Mouse (Mus musculus) midbrain, postnatal 0 days (tissue): Measurements from ENCODE around the gene Edar. TPM values are rescaled to one million over a fixed set of nuclear protein-coding genes. Genes with fewer than 3 reads are reported as not detected.
A peak's percentile ranks its signal among the peaks of the same experiment; 100 is the strongest.

ENCODE experiments used
- ATAC-seq: fragments of 200-750 bp; cut with Nextera tagmentation; 2 replicates; pipeline ENCODE4 v1.8.0; 2017; ENCODE audit warnings: moderate number of reproducible peaks, mild to moderate bottlenecking, moderate TSS enrichment, moderate library complexity; ENCODE audit not compliant: low FRiP score
- DNase-seq: peaks from one replicate; pipeline ENCODE4 v3.0.0-alpha.2; 2015; ENCODE audit warnings: low spot score
- H3K27ac ChIP-seq: fragments of 300-500 bp; sonication (generic); 2 replicates; pipeline ENCODE4 v1.5.1; 2014; ENCODE audit warnings: low read depth, mild to moderate bottlenecking, low read length, mixed read lengths
- H3K27me3 ChIP-seq: fragments of 300-500 bp; sonication (generic); 2 replicates; pipeline ENCODE4 v1.6.1; 2014; ENCODE audit warnings: low read length, control low read depth, mixed read lengths; ENCODE audit not compliant: insufficient read depth
- H3K36me3 ChIP-seq: fragments of 300-500 bp; sonication (generic); 2 replicates; pipeline ENCODE4 v1.6.1; 2014; ENCODE audit warnings: low read length, control low read depth, mixed read lengths; ENCODE audit not compliant: insufficient read depth
- H3K4me1 ChIP-seq: fragments of 300-500 bp; sonication (generic); 2 replicates; pipeline ENCODE4 v1.6.1; 2014; ENCODE audit warnings: mild to moderate bottlenecking, control low read depth, antibody characterized with exemption, low read length, mixed read lengths; ENCODE audit not compliant: insufficient read depth
- H3K4me2 ChIP-seq: fragments of 300-500 bp; sonication (generic); 2 replicates; pipeline ENCODE4 v1.6.1; 2014; ENCODE audit warnings: low read depth, mild to moderate bottlenecking, low read length, mixed read lengths; ENCODE audit not compliant: poor library complexity, severe bottlenecking
- H3K4me3 ChIP-seq: fragments of 300-500 bp; sonication (generic); 2 replicates; pipeline ENCODE4 v1.5.1; 2014; ENCODE audit warnings: low read depth, mild to moderate bottlenecking, low read length, moderate library complexity
- H3K9ac ChIP-seq: fragments of 300-500 bp; sonication (generic); replicated peaks from 2 replicates; pipeline ENCODE4 v1.6.1; 2014; ENCODE audit warnings: mild to moderate bottlenecking, low read length, moderate library complexity, mixed read lengths; ENCODE audit not compliant: poor library complexity, severe bottlenecking
- H3K9me3 ChIP-seq: fragments of 300-500 bp; sonication (generic); 2 replicates; pipeline ENCODE4 v1.6.1; 2016; ENCODE audit warnings: low read length, control low read depth
- CTCF ChIP-seq: IDR thresholded peaks from 2 replicates; pipeline ENCODE4 v1.5.1; 2016; ENCODE audit warnings: antibody characterized with exemption, mild to moderate bottlenecking
- WGBS: fragments of 180-500 bp; shearing (Covaris S2); extraction: QIAGEN DNeasy Blood & Tissue Kit; methylation state at CpG from one replicate; pipeline ENCODE4 v1.1.7; 2014; 5-methylcytosine and 5-hydroxymethylcytosine counted together
- polyA plus RNA-seq: library from polyadenylated mRNA; unstranded; fragments of >200 nt; fragmentation: Nextera tagmentation; extraction: Ambion mirVana; gene quantifications from 2 replicates; pipeline ENCODE4 v1.2.1, GENCODE M21; 2015
- total RNA-seq: library from RNA; depleted of rRNA; stranded (reverse); fragments of >200 nt; gene quantifications from 2 replicates; pipeline ENCODE4 v1.2.3, GENCODE M21; 2014

The Edar gene
- total and polyA plus RNA-seq, 2 experiments from 2014 or later, result 0.16 to 0.33 TPM

DNA sequence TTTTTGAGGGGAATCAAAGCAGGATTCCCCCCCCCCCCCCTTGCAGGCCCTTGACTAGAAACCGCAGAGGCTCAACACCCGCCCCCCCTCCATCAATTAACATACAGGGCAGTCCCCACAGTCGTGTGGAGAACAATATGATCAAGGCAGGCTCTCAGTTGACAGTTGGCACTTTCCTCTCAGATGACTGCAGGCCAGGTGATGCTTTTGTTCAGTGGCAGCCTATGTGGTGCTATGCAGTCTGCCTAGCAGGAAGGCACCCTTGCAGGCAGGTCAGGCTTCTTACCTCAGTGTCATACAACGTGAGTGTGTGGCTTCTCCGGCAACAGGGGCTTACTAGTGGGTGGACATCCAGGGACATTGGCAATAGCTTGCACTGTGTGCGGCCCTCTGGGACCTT, 25.1 kb upstream of the Edar start:
- Histone ChIP-seq H3K4me1 (no peaks in the 10 kb centered on the region), H3K9ac (no peak overlapping the region), H3K4me3 (no peak overlapping the region), H3K36me3 (no peaks in the 10 kb centered on the region), H3K27ac (peak overlapping the region; percentile 44; the same call in 1 of the 2 replicates), H3K27me3 (no peaks in the 10 kb centered on the region), H3K4me2 (no peak overlapping the region), H3K9me3 (no peaks in the 10 kb centered on the region)
- 45% methylated on average over 6 of the region's 6 CpGs for WGBS
- TF ChIP-seq CTCF, result no peak
- no peak for DNase-seq
- peak; percentile 47; the same call in 1 of the 2 replicates for ATAC-seq

DNA sequence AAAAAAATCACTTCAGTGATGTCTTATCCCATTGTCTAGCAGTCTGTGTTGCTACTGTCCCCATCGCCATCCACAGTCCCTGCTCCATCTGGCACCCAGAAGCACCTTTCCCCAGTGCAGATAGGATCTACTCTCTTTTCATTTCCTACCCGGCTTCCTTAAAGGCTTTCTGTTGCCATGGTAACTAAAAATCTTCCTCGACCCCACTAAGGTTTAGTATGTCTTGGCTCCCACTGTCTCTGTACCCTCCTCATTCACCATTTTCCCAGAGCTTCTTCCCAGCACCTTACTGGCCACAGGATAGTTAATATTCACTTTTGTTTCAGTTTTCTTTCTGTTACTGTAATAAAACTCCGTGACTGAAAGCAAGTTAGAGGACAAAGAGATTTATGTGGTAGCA, 24.7 kb upstream of the Edar start:
- 17% methylated on average over 4 of the region's 4 CpGs for WGBS

DNA sequence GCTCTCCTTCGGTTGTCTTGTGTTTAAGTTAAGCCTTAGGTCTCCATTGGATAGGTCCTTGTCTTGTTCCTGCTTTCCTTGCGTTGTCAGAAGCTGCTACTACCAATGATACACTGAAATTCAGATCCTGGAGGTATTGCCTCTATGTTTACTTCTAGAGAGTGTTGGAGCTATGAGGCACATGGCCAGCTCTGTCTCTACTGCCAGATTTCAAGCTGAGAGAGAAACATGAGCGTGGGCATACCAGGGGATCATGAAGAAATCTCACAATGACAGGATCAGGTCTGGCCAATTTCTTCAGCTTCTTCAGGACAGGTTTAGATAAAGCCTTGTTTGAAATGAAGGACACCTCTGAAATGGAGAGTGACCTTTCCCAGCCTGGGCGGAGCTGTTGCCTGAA, 23.5 kb upstream of the Edar start:
- no peak overlapping the region for H3K4me2 ChIP-seq
- DNase-seq, result no peak
- WGBS, result 91% methylated on average over 4 of the region's 4 CpGs
- no peaks in the 10 kb centered on the region for H3K36me3 ChIP-seq
- no peaks in the 10 kb centered on the region for H3K4me1 ChIP-seq
- no peak overlapping the region for H3K4me3 ChIP-seq
- no peak overlapping the region for H3K27ac ChIP-seq
- ATAC-seq, result no peak
- TF ChIP-seq CTCF, result no peak
- H3K9ac ChIP-seq, result no peak overlapping the region
- H3K27me3 ChIP-seq, result no peaks in the 10 kb centered on the region
- no peaks in the 10 kb centered on the region for H3K9me3 ChIP-seq

More for the DNA sequence above, 24.7 kb upstream of the Edar start:
- Histone ChIP-seq H3K36me3 (no peaks in the 10 kb centered on the region), H3K9ac (no peak overlapping the region), H3K4me2 (no peak overlapping the region), H3K27me3 (no peaks in the 10 kb centered on the region), H3K9me3 (no peaks in the 10 kb centered on the region), H3K4me3 (no peak overlapping the region), H3K4me1 (no peaks in the 10 kb centered on the region), H3K27ac (0 out of 2 replicates have a peak overlapping the region, but pooled peaks have one; percentile 44)
- no peak for TF ChIP-seq CTCF
- DNase-seq (peak; percentile 47), ATAC-seq (peak; percentile 74)

DNA sequence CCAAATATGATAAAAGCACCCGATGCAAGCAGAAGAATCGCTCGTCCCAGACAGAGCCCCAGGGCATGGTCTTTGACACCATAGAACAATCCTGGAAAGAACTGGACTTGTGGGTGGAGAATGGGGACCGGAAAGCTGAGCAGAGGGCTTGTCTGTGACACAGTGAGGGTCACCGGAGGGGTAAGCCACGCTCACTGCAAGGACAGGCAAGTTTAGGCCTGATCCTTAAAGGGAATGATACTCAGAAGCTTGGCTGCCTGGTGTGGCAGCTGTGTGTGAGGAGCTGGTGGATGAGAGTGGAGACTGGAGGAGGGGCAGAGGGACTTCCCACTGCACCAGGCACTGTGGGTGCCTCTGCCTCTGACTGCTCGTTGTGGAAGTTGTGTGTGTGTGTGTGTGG, 15.6 kb upstream of the Edar start:
- no peak overlapping the region for H3K4me3 ChIP-seq
- WGBS, result 78% methylated on average over 6 of the region's 7 CpGs
- H3K27me3 ChIP-seq, result no peaks in the 10 kb centered on the region
- H3K9ac ChIP-seq, result no peak overlapping the region
- H3K27ac ChIP-seq, result no peak overlapping the region
- H3K36me3 ChIP-seq, result no peaks in the 10 kb centered on the region
- H3K4me1 ChIP-seq, result no peaks in the 10 kb centered on the region
- no peaks in the 10 kb centered on the region for H3K9me3 ChIP-seq
- ATAC-seq (no peak), DNase-seq (no peak)
- no peak overlapping the region for H3K4me2 ChIP-seq
- no peak for TF ChIP-seq CTCF

DNA sequence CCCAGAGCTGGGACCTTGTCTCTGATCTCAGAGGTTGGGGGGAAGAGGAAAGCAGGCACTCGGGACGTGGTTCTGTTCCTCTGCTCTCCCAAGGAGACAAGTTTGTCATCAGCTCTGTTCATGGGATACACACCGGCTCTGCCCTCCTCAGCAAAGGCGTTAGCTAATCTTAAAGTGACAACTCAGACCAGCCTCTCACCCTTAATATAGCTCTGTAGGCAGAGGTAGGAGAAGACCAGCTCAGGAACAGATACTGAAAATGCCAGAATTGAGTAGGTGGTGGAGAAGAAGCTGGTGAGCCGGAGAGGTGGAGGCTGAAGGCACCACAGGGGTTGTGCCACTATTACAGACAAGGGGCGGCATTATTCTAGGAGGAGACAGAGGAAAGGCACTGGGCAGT, 3.8 kb upstream of the Edar start:
- no peak overlapping the region for H3K9ac ChIP-seq
- H3K4me1 ChIP-seq, result no peaks in the 10 kb centered on the region
- ATAC-seq (no peak), DNase-seq (no peak)
- no peak for TF ChIP-seq CTCF
- H3K27me3 ChIP-seq, result no peaks in the 10 kb centered on the region
- H3K4me3 ChIP-seq, result no peak overlapping the region
- WGBS, result 81% methylated on average over 6 of the region's 6 CpGs
- no peak overlapping the region for H3K27ac ChIP-seq
- no peak overlapping the region for H3K4me2 ChIP-seq
- no peaks in the 10 kb centered on the region for H3K9me3 ChIP-seq
- no peaks in the 10 kb centered on the region for H3K36me3 ChIP-seq

DNA sequence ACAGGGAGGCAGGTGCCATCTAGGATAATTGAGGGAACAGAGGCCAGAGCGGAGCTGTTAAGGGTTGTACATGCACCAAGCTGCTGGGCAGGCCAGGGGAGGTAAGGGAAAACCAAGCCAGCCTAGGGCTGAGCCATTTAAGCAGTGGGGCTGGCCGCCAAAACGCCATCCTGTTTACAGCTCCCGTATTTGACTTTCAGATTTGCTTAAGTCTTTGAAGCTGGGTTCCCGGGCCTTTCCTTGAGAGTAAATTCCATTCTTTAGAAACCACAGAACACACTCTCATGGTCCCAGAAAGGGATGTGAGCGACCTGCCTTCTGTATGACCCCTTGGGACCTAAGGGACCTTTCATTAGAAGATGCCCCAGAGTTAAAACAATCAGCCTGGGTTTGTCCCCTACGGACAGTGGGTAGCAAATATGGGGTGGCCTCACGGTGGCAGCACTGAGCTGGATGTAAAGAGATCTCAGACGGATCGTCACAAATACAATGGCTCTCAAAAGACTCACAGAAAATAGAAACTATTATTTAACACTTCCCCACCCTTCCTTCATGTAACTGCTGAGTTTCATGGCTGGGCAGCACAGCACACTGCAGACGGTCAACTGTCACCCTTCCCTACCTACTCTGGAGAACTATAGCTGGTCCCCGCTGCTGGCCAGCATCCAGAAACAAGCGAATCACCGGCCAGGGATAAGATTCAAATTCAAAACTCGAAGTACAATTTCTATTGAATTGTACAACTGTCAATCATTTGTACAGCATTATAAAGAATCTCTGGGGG, 2.0 kb downstream of the Edar start:
- no peak overlapping the region for H3K9ac ChIP-seq
- no peaks in the 10 kb centered on the region for H3K27me3 ChIP-seq
- H3K9me3 ChIP-seq, result no peaks in the 10 kb centered on the region
- H3K4me3 ChIP-seq, result no peak overlapping the region
- peaks cover 7% of the 10 kb centered on the region for H3K4me1 ChIP-seq
- WGBS, result 22% methylated on average over 15 of the region's 15 CpGs
- DNase-seq, result peak; percentile 80
- peak; percentile 80 for TF ChIP-seq CTCF
- ATAC-seq, result peak; percentile 41; the same call in 1 of the 2 replicates
- H3K36me3 ChIP-seq, result no peaks in the 10 kb centered on the region
- H3K4me2 ChIP-seq, result peak overlapping the region; percentile 37; the same call in 1 of the 2 replicates
- peak overlapping the region; percentile 19; the same call in 1 of the 2 replicates for H3K27ac ChIP-seq
